Mouse (Mus musculus) macrophage (primary cell): ENCODE data around the gene Adamts3. TPM values are rescaled to one million over a fixed set of nuclear protein-coding genes. Genes with fewer than 3 reads are reported as not detected.

Experiments
- H3K27ac ChIP-seq: fragments of 350-480 bp; formaldehyde crosslinking; 2 replicates; pipeline ENCODE4 v1.9.0; 2021
- H3K36me3 ChIP-seq: fragments of 350-480 bp; formaldehyde crosslinking; 2 replicates; pipeline ENCODE4 v1.9.0; 2021; ENCODE audit errors: inconsistent target
- H3K4me3 ChIP-seq: fragments of 350-480 bp; formaldehyde crosslinking; 2 replicates; pipeline ENCODE4 v1.9.0; 2021; ENCODE audit errors: inconsistent target
- H3K79me2 ChIP-seq: fragments of 350-480 bp; formaldehyde crosslinking; 2 replicates; pipeline ENCODE4 v1.9.0; 2021; ENCODE audit errors: inconsistent target
- WGBS: methylation state at CpG from one replicate; pipeline ENCODE4 v1.1.7; 2026; ENCODE audit warnings: inconsistent platforms; ENCODE audit not compliant: missing documents; 5-methylcytosine and 5-hydroxymethylcytosine counted together
- polyA plus RNA-seq: library from polyadenylated mRNA; stranded (reverse); fragments of 250-400 nt; gene quantifications from 3 replicates; pipeline ENCODE4 v1.2.4, GENCODE M21; 2018; ENCODE audit warnings: inconsistent platforms

Adamts3 gene
- polyA plus RNA-seq, 1 experiment from 2014 or later = not detected

- no peak overlapping the region for H3K4me3 ChIP-seq
Observed at GRCm38 (mm10) chr5:89709459-89709858, 173.7 kb downstream of the Adamts3 start.

GRCm38 (mm10) chr5:89704264-89704663, 178.9 kb downstream of the Adamts3 start:
- no peaks in the 10 kb centered on the region for H3K36me3 ChIP-seq
- WGBS = 47% methylated on average over 1 of the region's 1 CpGs
- no peak overlapping the region for H3K27ac ChIP-seq
- H3K4me3 ChIP-seq = no peak overlapping the region
- no peaks in the 10 kb centered on the region for H3K79me2 ChIP-seq

More at GRCm38 (mm10) chr5:89709459-89709858, 173.7 kb downstream of the Adamts3 start:
- no peaks in the 10 kb centered on the region for H3K36me3 ChIP-seq
- H3K27ac ChIP-seq = no peak overlapping the region
- WGBS = 91% methylated on average over 4 of the region's 4 CpGs
- no peaks in the 10 kb centered on the region for H3K79me2 ChIP-seq

GRCm38 (mm10) chr5:89701241-89702007, 181.7 kb downstream of the Adamts3 start:
- H3K4me3 ChIP-seq = no peak overlapping the region
- H3K79me2 ChIP-seq = no peaks in the 10 kb centered on the region
- H3K27ac ChIP-seq = no peak overlapping the region
- no peaks in the 10 kb centered on the region for H3K36me3 ChIP-seq
- 92% methylated on average over 9 of the region's 9 CpGs for WGBS

- no peaks in the 10 kb centered on the region for H3K79me2 ChIP-seq
- WGBS = 100% methylated on average over 1 of the region's 1 CpGs
- no peaks in the 10 kb centered on the region for H3K36me3 ChIP-seq
- no peak overlapping the region for H3K27ac ChIP-seq
- no peak overlapping the region for H3K4me3 ChIP-seq
Observed at GRCm38 (mm10) chr5:89687826-89688225, 195.3 kb downstream of the Adamts3 start.

- no peak overlapping the region for H3K4me3 ChIP-seq
- H3K27ac ChIP-seq = no peak overlapping the region
- 73% methylated on average over 5 of the region's 5 CpGs for WGBS
- no peaks in the 10 kb centered on the region for H3K79me2 ChIP-seq
- H3K36me3 ChIP-seq = no peaks in the 10 kb centered on the region
Observed at GRCm38 (mm10) chr5:89679871-89680536, 203.1 kb downstream of the Adamts3 start.

GRCm38 (mm10) chr5:89678148-89678547, 205.0 kb downstream of the Adamts3 start:
- no peak overlapping the region for H3K4me3 ChIP-seq
- H3K36me3 ChIP-seq = no peaks in the 10 kb centered on the region
- WGBS = 93% methylated on average over 4 of the region's 4 CpGs
- no peaks in the 10 kb centered on the region for H3K79me2 ChIP-seq
- no peak overlapping the region for H3K27ac ChIP-seq

- no peak overlapping the region for H3K4me3 ChIP-seq
- WGBS = 79% methylated on average over 9 of the region's 9 CpGs
- no peaks in the 10 kb centered on the region for H3K36me3 ChIP-seq
Observed at GRCm38 (mm10) chr5:89674066-89674848, 208.9 kb downstream of the Adamts3 start.

GRCm38 (mm10) chr5:89672950-89673349, 210.2 kb downstream of the Adamts3 start:
- 90% methylated on average over 4 of the region's 4 CpGs for WGBS
- no peak overlapping the region for H3K27ac ChIP-seq
- no peaks in the 10 kb centered on the region for H3K36me3 ChIP-seq
- no peak overlapping the region for H3K4me3 ChIP-seq
- no peaks in the 10 kb centered on the region for H3K79me2 ChIP-seq

More at GRCm38 (mm10) chr5:89674066-89674848, 208.9 kb downstream of the Adamts3 start:
- Histone ChIP-seq H3K79me2 (no peaks in the 10 kb centered on the region), H3K27ac (no peak overlapping the region)

- Histone ChIP-seq H3K79me2 (no peaks in the 10 kb centered on the region), H3K4me3 (no peak overlapping the region), H3K27ac (no peak overlapping the region), H3K36me3 (no peaks in the 10 kb centered on the region)
- WGBS = 83% methylated on average over 1 of the region's 1 CpGs
Observed at GRCm38 (mm10) chr5:89654327-89654726, 228.8 kb downstream of the Adamts3 start.

- Histone ChIP-seq H3K36me3 (no peaks in the 10 kb centered on the region), H3K4me3 (no peak overlapping the region), H3K79me2 (no peaks in the 10 kb centered on the region), H3K27ac (no peak overlapping the region)
- WGBS = 77% methylated on average over 2 of the region's 2 CpGs
Observed at GRCm38 (mm10) chr5:89653862-89654261, 229.3 kb downstream of the Adamts3 start.

GRCm38 (mm10) chr5:89646940-89647339, 236.2 kb downstream of the Adamts3 start:
- no peak overlapping the region for H3K4me3 ChIP-seq
- no peaks in the 10 kb centered on the region for H3K79me2 ChIP-seq

GRCm38 (mm10) chr5:89635434-89635833, 247.7 kb downstream of the Adamts3 start:
- WGBS = 86% methylated on average over 2 of the region's 2 CpGs
- no peaks in the 10 kb centered on the region for H3K79me2 ChIP-seq
- no peak overlapping the region for H3K4me3 ChIP-seq
- H3K27ac ChIP-seq = no peak overlapping the region
- H3K36me3 ChIP-seq = no peaks in the 10 kb centered on the region

More at GRCm38 (mm10) chr5:89646940-89647339, 236.2 kb downstream of the Adamts3 start:
- H3K36me3 ChIP-seq = no peaks in the 10 kb centered on the region
- H3K27ac ChIP-seq = no peak overlapping the region

GRCm38 (mm10) chr5:89631599-89631998, 251.5 kb downstream of the Adamts3 start:
- Histone ChIP-seq H3K79me2 (no peaks in the 10 kb centered on the region), H3K4me3 (no peak overlapping the region), H3K36me3 (no peaks in the 10 kb centered on the region), H3K27ac (no peak overlapping the region)
- WGBS = 87% methylated on average over 1 of the region's 1 CpGs
